Mouse (Mus musculus) liver, embryonic 14.5 days (tissue): ENCODE measurements around the gene Acp5. TPM values are rescaled to one million over a fixed set of nuclear protein-coding genes. Genes with fewer than 3 reads are reported as not detected.

Experiments used
- ATAC-seq: fragments of 200-750 bp; cut with Nextera tagmentation; 2 replicates; pipeline ENCODE4 v1.8.0; 2017; ENCODE audit warnings: moderate number of reproducible peaks, mild to moderate bottlenecking, moderate library complexity; ENCODE audit not compliant: insufficient read depth
- DNase-seq, 3 experiments: peaks; one replicate each; pipeline ENCODE4 v3.0.0-alpha.2; 2012 to 2013; ENCODE audit warnings: low read depth in 3 of 3, low spot score in 3 of 3
- H3K27ac ChIP-seq: fragments of 300-500 bp; sonication (generic); 2 replicates; pipeline ENCODE4 v1.5.1; 2014; ENCODE audit warnings: moderate library complexity, mild to moderate bottlenecking, control low read depth, inconsistent platforms
- H3K27me3 ChIP-seq: fragments of 300-500 bp; sonication (generic); 2 replicates; pipeline ENCODE4 v1.6.1; 2014; ENCODE audit warnings: mild to moderate bottlenecking, low read length, moderate library complexity; ENCODE audit not compliant: control insufficient read depth, insufficient read depth
- H3K36me3 ChIP-seq: fragments of 300-500 bp; sonication (generic); replicated peaks from 2 replicates; pipeline ENCODE4 v1.6.1; 2014; ENCODE audit warnings: low read depth; ENCODE audit not compliant: control insufficient read depth, insufficient read depth
- H3K4me1 ChIP-seq, 2 experiments: fragments of 200-500 bp in 1 of 2; fragments of 300-500 bp in 1 of 2; sonication (generic) in 1 of 2; replicated peaks; 2 replicates each; pipeline ENCODE4 v1.6.1; 2012 to 2014; ENCODE audit warnings: antibody characterized with exemption in 1 of 2, inconsistent platforms in 1 of 2, low read length in 1 of 2; ENCODE audit not compliant: control insufficient read depth in 2 of 2, insufficient read depth in 2 of 2
- H3K4me2 ChIP-seq: fragments of 300-500 bp; sonication (generic); 2 replicates; pipeline ENCODE4 v1.6.1; 2014; ENCODE audit warnings: low read depth, mild to moderate bottlenecking, control low read depth, moderate library complexity
- H3K4me3 ChIP-seq, 2 experiments: fragments of 200-500 bp in 1 of 2; fragments of 300-500 bp in 1 of 2; sonication (generic) in 1 of 2; 2 replicates each; pipeline ENCODE4 v1.5.1; 2012 to 2014; ENCODE audit warnings: low read depth in 2 of 2, low read length in 2 of 2, mild to moderate bottlenecking in 2 of 2, control low read depth in 1 of 2, inconsistent platforms in 1 of 2, moderate library complexity in 1 of 2; ENCODE audit not compliant: insufficient read depth in 1 of 2
- H3K9ac ChIP-seq: fragments of 300-500 bp; sonication (generic); replicated peaks from 2 replicates; pipeline ENCODE4 v1.6.1; 2014; ENCODE audit warnings: mild to moderate bottlenecking, control low read depth, moderate library complexity
- H3K9me3 ChIP-seq: fragments of 300-500 bp; sonication (generic); 2 replicates; pipeline ENCODE4 v1.6.1; 2016; ENCODE audit warnings: low read length, mixed read lengths; ENCODE audit not compliant: control insufficient read depth
- CTCF ChIP-seq: IDR thresholded peaks from 2 replicates; pipeline ENCODE4 v1.5.1; 2016; ENCODE audit warnings: antibody characterized with exemption, low read depth, control low read depth
- EP300 ChIP-seq: IDR thresholded peaks from 2 replicates; pipeline ENCODE4 v1.6.1; 2016; ENCODE audit warnings: antibody characterized with exemption, low read depth
- WGBS: fragments of 180-500 bp; shearing (Covaris S2); extraction: QIAGEN DNeasy Blood & Tissue Kit; methylation state at CpG from one replicate; pipeline ENCODE4 v1.1.7; 2014; ENCODE audit not compliant: insufficient replicate concordance; 5-methylcytosine and 5-hydroxymethylcytosine counted together
- polyA plus RNA-seq, 2 experiments: library from polyadenylated mRNA; depleted of rRNA in 1 of 2; stranded (reverse) in 1 of 2; unstranded in 1 of 2; fragments of >200 nt; fragmentation: Nextera tagmentation in 1 of 2; extraction: Ambion mirVana in 1 of 2; gene quantifications; 2 replicates each; pipeline versions ENCODE4 v1.2.1 to v1.2.3; 2012 to 2014

The Acp5 gene
- polyA plus RNA-seq (2012; rRNA removed) (181 and 203 TPM in 2 replicates), polyA plus RNA-seq (2014; fragmentation: Nextera tagmentation; extraction: Ambion mirVana) (195 and 196 TPM in 2 replicates)

DNA sequence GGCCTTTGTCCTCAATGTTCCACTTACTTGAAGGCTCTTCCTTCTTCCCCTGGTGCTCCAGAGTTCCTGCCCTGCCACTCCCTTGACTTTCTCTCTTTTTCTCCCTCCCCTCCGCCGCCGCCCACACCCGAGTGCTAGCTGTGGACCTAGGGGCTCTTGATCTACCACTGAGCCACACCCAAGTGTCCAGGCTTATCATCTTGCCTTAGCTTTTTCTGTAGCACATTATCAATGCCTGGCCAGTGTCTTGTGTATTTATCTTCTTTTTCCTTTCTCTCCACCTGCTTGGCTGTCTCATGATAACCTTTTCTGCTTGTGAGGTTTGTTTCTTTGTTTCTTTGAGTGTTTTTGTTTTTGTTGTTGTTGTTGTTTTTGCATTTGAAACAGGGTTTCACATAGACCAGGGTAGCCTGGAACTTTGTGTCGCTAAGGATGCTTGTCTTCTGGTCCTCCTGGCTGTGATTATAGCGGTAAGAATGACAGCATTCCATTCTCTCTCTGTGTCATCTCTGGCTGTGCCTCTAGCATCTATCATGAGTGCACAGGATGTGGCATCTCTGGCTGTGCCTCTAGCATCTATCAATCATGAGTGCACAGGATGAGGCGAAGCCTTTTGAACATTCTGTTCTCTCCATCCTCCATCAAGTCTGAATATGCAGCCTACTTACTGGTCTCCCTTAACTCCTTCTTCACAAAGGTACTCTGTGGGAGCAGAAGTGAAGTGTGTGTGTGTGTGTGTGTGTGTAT, at the start of gene Acp5:
Gene Acp5, minus strand, starts transcription at position 68 of the 747 bp plus-strand sequence.
- Histone ChIP-seq H3K36me3 (peaks cover 10% of the 10 kb centered on the region; the same call in 1 of the 2 replicates), H3K4me1 (peaks cover 35 to 47% of the 10 kb centered on the region in 2 experiments), H3K27me3 (no peaks in the 10 kb centered on the region), H3K4me2 (peak within 1 kb of the TSS; percentile 99), H3K27ac (peak within 1 kb of the TSS; percentile 88), H3K9me3 (no peaks in the 10 kb centered on the region), H3K4me3 (peak within 1 kb of the TSS; percentile 71 to 76), H3K9ac (peak within 1 kb of the TSS; percentile 85)
- no peak for TF ChIP-seq CTCF
- TF ChIP-seq EP300 = peak; percentile 98
- WGBS = 16% methylated on average over 7 of the region's 7 CpGs
- ATAC-seq (peak; percentile 84), DNase-seq (peak; percentile 86 to 89 (median 86))

- H3K9me3 ChIP-seq = no peaks in the 10 kb centered on the region
- H3K4me1 ChIP-seq = no peaks in the 10 kb centered on the region
- no peak overlapping the region for H3K4me2 ChIP-seq
- H3K27me3 ChIP-seq = no peaks in the 10 kb centered on the region
- DNase-seq (no peak), ATAC-seq (no peak)
- no peak overlapping the region for H3K4me3 ChIP-seq
- H3K36me3 ChIP-seq = no peaks in the 10 kb centered on the region
- H3K27ac ChIP-seq = no peak overlapping the region
- 62% methylated on average over 4 of the region's 4 CpGs for WGBS
- no peak for TF ChIP-seq EP300
- no peak for TF ChIP-seq CTCF
- no peak overlapping the region for H3K9ac ChIP-seq
Observed at GRCm38 (mm10) chr9:22172318-22172717, 36.8 kb upstream of the Acp5 start.

GRCm38 (mm10) chr9:22169327-22169726, 33.8 kb upstream of the Acp5 start:
- 77% methylated on average over 11 of the region's 11 CpGs for WGBS
- Histone ChIP-seq H3K4me2 (no peak overlapping the region), H3K36me3 (no peaks in the 10 kb centered on the region), H3K9me3 (no peaks in the 10 kb centered on the region; the same call in 1 of the 2 replicates), H3K4me1 (no peaks in the 10 kb centered on the region), H3K4me3 (no peak overlapping the region), H3K27ac (no peak overlapping the region), H3K27me3 (no peaks in the 10 kb centered on the region; the same call in 1 of the 2 replicates), H3K9ac (no peak overlapping the region)
- no peak for DNase-seq
- no peak for ATAC-seq
- TF ChIP-seq CTCF (no peak), EP300 (no peak)

DNA sequence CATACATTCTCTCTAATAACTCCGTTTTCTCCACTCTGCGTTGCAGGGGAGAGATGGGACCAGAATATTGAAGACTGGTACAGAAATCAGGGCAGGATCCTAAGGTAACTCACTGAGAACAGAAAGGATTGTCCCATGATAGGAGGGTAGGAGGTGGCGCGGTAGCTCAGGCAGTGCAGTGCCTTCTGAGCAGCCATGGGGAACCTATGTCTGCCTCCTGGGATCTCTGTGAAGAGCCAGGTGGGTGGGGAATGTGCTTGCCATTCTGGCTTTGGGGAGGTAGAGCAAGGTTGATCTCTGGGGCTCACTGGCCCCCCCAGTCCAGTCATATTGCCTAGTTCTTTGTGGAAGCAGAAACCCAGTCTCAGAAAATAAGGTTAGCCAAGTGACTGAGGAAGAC, 32.2 kb upstream of the Acp5 start:
- ATAC-seq = no peak
- WGBS = 83% methylated on average over 4 of the region's 4 CpGs

GRCm38 (mm10) chr9:22166686-22167085, 31.2 kb upstream of the Acp5 start:
- no peak overlapping the region for H3K4me3 ChIP-seq
- ATAC-seq (no peak), DNase-seq (no peak)
- no peaks in the 10 kb centered on the region; the same call in 1 of the 2 replicates for H3K27me3 ChIP-seq
- no peaks in the 10 kb centered on the region for H3K36me3 ChIP-seq
- H3K4me1 ChIP-seq = no peaks in the 10 kb centered on the region
- no peak overlapping the region for H3K27ac ChIP-seq
- H3K4me2 ChIP-seq = no peak overlapping the region
- H3K9ac ChIP-seq = no peak overlapping the region
- 74% methylated on average over 10 of the region's 10 CpGs for WGBS
- H3K9me3 ChIP-seq = no peaks in the 10 kb centered on the region; the same call in 1 of the 2 replicates
- TF ChIP-seq CTCF (peak; percentile 29; the same call in 1 of the 2 replicates), EP300 (no peak)

More for the DNA sequence above, 32.2 kb upstream of the Acp5 start:
- H3K27me3 ChIP-seq = no peaks in the 10 kb centered on the region; the same call in 1 of the 2 replicates
- H3K4me3 ChIP-seq = no peak overlapping the region
- TF ChIP-seq EP300 = no peak
- TF ChIP-seq CTCF = no peak
- no peak overlapping the region for H3K27ac ChIP-seq
- no peaks in the 10 kb centered on the region; the same call in 1 of the 2 replicates for H3K9me3 ChIP-seq
- no peak overlapping the region for H3K4me2 ChIP-seq
- H3K9ac ChIP-seq = no peak overlapping the region
- no peaks in the 10 kb centered on the region for H3K36me3 ChIP-seq
- H3K4me1 ChIP-seq = no peaks in the 10 kb centered on the region
- no peak for DNase-seq
